Mouse (Mus musculus): ENCODE data around the gene Edaradd. TPM values are rescaled to one million over a fixed set of nuclear protein-coding genes. Genes with fewer than 3 reads are reported as not detected.

The Edaradd gene
- polyA plus RNA-seq, 1 experiment from 2014 or later: 0.17 TPM

- under 1% methylated on average over 59 of the region's 59 CpGs for WGBS
- peak overlapping the region; percentile 81 for H3K9ac ChIP-seq (ENCODE audit: low read depth, low read length)
- peak; percentile 91 for ATAC-seq
These were observed 59.1 kb downstream of the Edaradd start for GRCm38 (mm10) chr13:12460881-12461729.

GRCm38 (mm10) chr13:12460443-12460842 is 59.8 kb downstream of the Edaradd start:
- H3K36me3 ChIP-seq (ENCODE audit: control insufficient read depth, insufficient read depth): peaks cover 23% of the 10 kb centered on the region; the same call in 1 of the 2 replicates
- H3K27ac ChIP-seq (ENCODE audit: low read depth, low read length): peak overlapping the region; percentile 92
- peak overlapping the region; percentile 81 for H3K9ac ChIP-seq (ENCODE audit: low read depth, low read length)
- TF ChIP-seq CTCF (IDR thresholded peaks at IDR 0.05; ENCODE audit: low read depth): peak; percentile 60
- peak; percentile 47 for ATAC-seq
- peak overlapping the region; percentile 80 for H3K4me3 ChIP-seq (ENCODE audit: low read depth, low read length)
- no peaks in the 10 kb centered on the region for H3K9me3 ChIP-seq (ENCODE audit: control insufficient read depth)
- peak overlapping the region; percentile 85 for H3K4me2 ChIP-seq (replicated peaks; ENCODE audit: low read depth)
- no peaks in the 10 kb centered on the region for H3K27me3 ChIP-seq (replicated peaks; ENCODE audit: control insufficient read depth, insufficient read depth, low read length)
- no peaks in the 10 kb centered on the region; the same call in 1 of the 2 replicates for H3K4me1 ChIP-seq (replicated peaks; ENCODE audit: control insufficient read depth, insufficient read depth, low read length)
- 0% methylated on average over 8 of the region's 8 CpGs for WGBS

More at GRCm38 (mm10) chr13:12460881-12461729, 59.1 kb downstream of the Edaradd start:
- Histone ChIP-seq H3K36me3 (ENCODE audit: control insufficient read depth, insufficient read depth) (peaks cover 16% of the 10 kb centered on the region; the same call in 1 of the 2 replicates), H3K9me3 (ENCODE audit: control insufficient read depth) (no peaks in the 10 kb centered on the region), H3K4me2 (replicated peaks; ENCODE audit: low read depth) (peak overlapping the region; percentile 85), H3K27ac (ENCODE audit: low read depth, low read length) (peak overlapping the region; percentile 92), H3K4me3 (ENCODE audit: low read depth, low read length) (peak overlapping the region; percentile 80), H3K4me1 (replicated peaks; ENCODE audit: control insufficient read depth, insufficient read depth, low read length) (no peaks in the 10 kb centered on the region; the same call in 1 of the 2 replicates), H3K27me3 (replicated peaks; ENCODE audit: control insufficient read depth, insufficient read depth, low read length) (no peaks in the 10 kb centered on the region)
- TF ChIP-seq CTCF (IDR thresholded peaks at IDR 0.05; ENCODE audit: low read depth): no peak

GRCm38 (mm10) chr13:12456711-12457110 is 63.5 kb downstream of the Edaradd start:
- TF ChIP-seq CTCF (IDR thresholded peaks at IDR 0.05; ENCODE audit: low read depth): 0 out of 2 replicates have a peak, but pooled peaks have one; percentile 9
- H3K4me1 ChIP-seq (replicated peaks; ENCODE audit: control insufficient read depth, insufficient read depth, low read length): no peaks in the 10 kb centered on the region; the same call in 1 of the 2 replicates
- no peak overlapping the region for H3K4me3 ChIP-seq (ENCODE audit: low read depth, low read length)
- H3K36me3 ChIP-seq (ENCODE audit: control insufficient read depth, insufficient read depth): peaks cover 56% of the 10 kb centered on the region
- H3K27me3 ChIP-seq (replicated peaks; ENCODE audit: control insufficient read depth, insufficient read depth, low read length): no peaks in the 10 kb centered on the region
- peak overlapping the region; percentile 86 for H3K27ac ChIP-seq (ENCODE audit: low read depth, low read length)
- H3K9ac ChIP-seq (ENCODE audit: low read depth, low read length): no peak overlapping the region
- WGBS: 52% methylated on average over 7 of the region's 7 CpGs
- H3K9me3 ChIP-seq (ENCODE audit: control insufficient read depth): no peaks in the 10 kb centered on the region
- no peak overlapping the region for H3K4me2 ChIP-seq (replicated peaks; ENCODE audit: low read depth)
- ATAC-seq: peak; percentile 78

- H3K9me3 ChIP-seq (ENCODE audit: control insufficient read depth): no peaks in the 10 kb centered on the region
- no peak overlapping the region for H3K9ac ChIP-seq (ENCODE audit: low read depth, low read length)
- no peak overlapping the region for H3K4me2 ChIP-seq (replicated peaks; ENCODE audit: low read depth)
- H3K27ac ChIP-seq (ENCODE audit: low read depth, low read length): no peak overlapping the region
- 80% methylated on average over 7 of the region's 7 CpGs for WGBS
- no peak overlapping the region for H3K4me3 ChIP-seq (ENCODE audit: low read depth, low read length)
- no peaks in the 10 kb centered on the region for H3K27me3 ChIP-seq (replicated peaks; ENCODE audit: control insufficient read depth, insufficient read depth, low read length)
- no peak for ATAC-seq
- TF ChIP-seq CTCF (IDR thresholded peaks at IDR 0.05; ENCODE audit: low read depth): no peak
- no peaks in the 10 kb centered on the region; the same call in 1 of the 2 replicates for H3K4me1 ChIP-seq (replicated peaks; ENCODE audit: control insufficient read depth, insufficient read depth, low read length)
- peaks cover 70% of the 10 kb centered on the region for H3K36me3 ChIP-seq (ENCODE audit: control insufficient read depth, insufficient read depth)
These were observed 65.4 kb downstream of the Edaradd start for GRCm38 (mm10) chr13:12454686-12455390.

GRCm38 (mm10) chr13:12453150-12453549 is 67.1 kb downstream of the Edaradd start:
- Histone ChIP-seq H3K4me1 (replicated peaks; ENCODE audit: control insufficient read depth, insufficient read depth, low read length) (no peaks in the 10 kb centered on the region; the same call in 1 of the 2 replicates), H3K4me2 (replicated peaks; ENCODE audit: low read depth) (no peak overlapping the region), H3K36me3 (ENCODE audit: control insufficient read depth, insufficient read depth) (peaks cover 69% of the 10 kb centered on the region), H3K27ac (ENCODE audit: low read depth, low read length) (no peak overlapping the region), H3K9me3 (ENCODE audit: control insufficient read depth) (no peaks in the 10 kb centered on the region), H3K4me3 (ENCODE audit: low read depth, low read length) (no peak overlapping the region), H3K27me3 (replicated peaks; ENCODE audit: control insufficient read depth, insufficient read depth, low read length) (no peaks in the 10 kb centered on the region), H3K9ac (ENCODE audit: low read depth, low read length) (no peak overlapping the region)
- no peak for ATAC-seq
- 89% methylated on average over 14 of the region's 14 CpGs for WGBS
- no peak for TF ChIP-seq CTCF (IDR thresholded peaks at IDR 0.05; ENCODE audit: low read depth)

- no peak overlapping the region for H3K4me3 ChIP-seq (ENCODE audit: low read depth, low read length)
- H3K4me1 ChIP-seq (replicated peaks; ENCODE audit: control insufficient read depth, insufficient read depth, low read length): no peaks in the 10 kb centered on the region
- no peaks in the 10 kb centered on the region for H3K9me3 ChIP-seq (ENCODE audit: control insufficient read depth)
- no peak for TF ChIP-seq CTCF (IDR thresholded peaks at IDR 0.05; ENCODE audit: low read depth)
- no peaks in the 10 kb centered on the region for H3K27me3 ChIP-seq (replicated peaks; ENCODE audit: control insufficient read depth, insufficient read depth, low read length)
- H3K36me3 ChIP-seq (ENCODE audit: control insufficient read depth, insufficient read depth): peaks cover 60% of the 10 kb centered on the region
- no peak overlapping the region for H3K27ac ChIP-seq (ENCODE audit: low read depth, low read length)
- WGBS: 55% methylated on average over 2 of the region's 2 CpGs
- no peak for ATAC-seq
- no peak overlapping the region for H3K9ac ChIP-seq (ENCODE audit: low read depth, low read length)
- H3K4me2 ChIP-seq (replicated peaks; ENCODE audit: low read depth): no peak overlapping the region
These were observed 78.1 kb downstream of the Edaradd start for GRCm38 (mm10) chr13:12442008-12442587.

Data from intestine, postnatal 0 days (tissue).